Mouse (Mus musculus): ENCODE data around the gene Rap1a. TPM values are rescaled to one million over a fixed set of nuclear protein-coding genes. Genes with fewer than 3 reads are reported as not detected.

Gene Rap1a
- total RNA-seq, 2 experiments from 2014 or later, result 63.7 to 64.7 TPM

GRCm38 (mm10) chr3:105721681-105722201, 79.4 kb downstream of the Rap1a start:
- no peak for DNase-seq (ENCODE audit: extremely low spot score in 1 of 2, low spot score in 2 of 2)
- no peak for TF ChIP-seq CTCF (IDR thresholded peaks at IDR 0.05)
- no peak overlapping the region for H3K27ac ChIP-seq
- H3K4me3 ChIP-seq, result no peak overlapping the region
- intact Hi-C loops (cut with DNase I), result loop anchor here (10.0 kb wide), 1 partner anchor 647 kb away; no protein-coding TSS in a partner anchor

DNA sequence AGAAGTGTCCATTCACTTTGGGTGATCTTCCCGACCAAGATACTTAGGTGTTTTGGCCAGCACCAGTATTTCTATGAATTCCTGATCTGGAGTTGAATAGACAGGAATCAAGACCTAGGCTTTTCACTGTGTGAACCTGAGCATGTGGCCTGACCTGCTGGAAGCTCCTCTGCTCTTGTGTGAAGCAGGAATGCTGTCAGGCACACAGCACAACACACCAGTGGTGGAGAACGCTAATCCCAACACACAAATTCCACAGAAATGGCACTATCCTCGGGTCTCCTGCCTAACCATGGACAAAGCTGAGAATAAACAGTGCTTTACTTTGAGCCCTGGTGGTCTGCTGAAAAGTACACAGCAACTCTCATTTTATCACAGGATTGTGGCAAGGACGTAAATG, 80.6 kb downstream of the Rap1a start:
- intact Hi-C loops (cut with DNase I), result loop anchor here (10.0 kb wide), 1 partner anchor 646 kb away; no protein-coding TSS in a partner anchor
- H3K27ac ChIP-seq, result peak overlapping the region; percentile 42; the same call in 1 of the 2 replicates
- no peak for DNase-seq (ENCODE audit: extremely low spot score in 1 of 2, low spot score in 2 of 2)

DNA sequence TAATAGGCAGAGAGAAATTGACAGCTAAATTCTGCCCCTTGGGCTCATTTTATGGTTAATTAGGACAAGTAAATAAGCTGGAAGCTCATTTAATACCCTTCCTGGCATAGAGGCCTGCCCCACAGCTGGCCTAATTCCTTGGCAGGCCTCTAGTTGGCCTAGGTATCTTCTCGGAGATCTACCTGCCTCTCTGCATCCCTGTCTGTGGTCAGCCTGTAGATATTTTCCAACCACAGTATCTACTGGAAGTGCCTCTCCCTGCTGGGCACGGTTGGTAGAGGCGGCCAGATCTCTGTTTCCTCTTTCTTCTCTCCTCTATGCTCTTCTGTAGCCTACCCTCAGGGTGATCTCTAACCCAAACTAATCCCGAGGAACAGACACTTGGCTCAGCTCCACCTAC, 81.2 kb downstream of the Rap1a start:
- H3K27ac ChIP-seq, result 0 out of 2 replicates have a peak overlapping the region, but pooled peaks have one; percentile 42
- DNase-seq (ENCODE audit: extremely low spot score in 1 of 2, low spot score in 2 of 2), result no peak
- intact Hi-C loops (cut with DNase I), result loop anchor here (10.0 kb wide), 1 partner anchor 645 kb away; no protein-coding TSS in a partner anchor
- peak; percentile 4; the same call in 1 of the 2 replicates for TF ChIP-seq CTCF (IDR thresholded peaks at IDR 0.05)
- H3K4me3 ChIP-seq, result no peak overlapping the region

More for the DNA sequence above, 80.6 kb downstream of the Rap1a start:
- H3K4me3 ChIP-seq, result no peak overlapping the region
- TF ChIP-seq CTCF (IDR thresholded peaks at IDR 0.05), result no peak

DNA sequence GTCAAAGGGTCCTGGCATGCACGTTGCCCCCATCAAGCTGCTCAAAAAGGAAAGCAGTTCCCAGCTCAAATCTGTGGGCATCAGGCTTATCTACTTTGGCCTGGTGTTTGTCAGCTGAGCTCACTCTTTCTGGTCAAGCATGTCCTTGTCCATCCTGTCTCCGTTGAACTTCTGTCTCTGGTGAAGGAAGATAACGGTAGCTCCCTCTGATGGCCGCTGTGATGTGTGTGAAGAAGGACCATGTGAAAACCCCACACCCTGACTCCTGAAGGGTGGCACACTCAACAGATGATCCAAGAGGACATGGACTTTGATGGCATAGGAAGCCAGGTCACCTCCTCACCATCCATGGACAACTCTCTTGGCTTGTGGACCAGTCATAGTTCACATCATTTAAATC, 82.4 kb downstream of the Rap1a start:
- H3K27ac ChIP-seq, result no peak overlapping the region
- intact Hi-C loops (cut with DNase I), result no loop called here
- TF ChIP-seq CTCF (IDR thresholded peaks at IDR 0.05), result peak; percentile 5
- no peak overlapping the region for H3K4me3 ChIP-seq
- peak in 1 of 2 experiments; percentile 23 for DNase-seq (ENCODE audit: extremely low spot score in 1 of 2, low spot score in 2 of 2)

DNA sequence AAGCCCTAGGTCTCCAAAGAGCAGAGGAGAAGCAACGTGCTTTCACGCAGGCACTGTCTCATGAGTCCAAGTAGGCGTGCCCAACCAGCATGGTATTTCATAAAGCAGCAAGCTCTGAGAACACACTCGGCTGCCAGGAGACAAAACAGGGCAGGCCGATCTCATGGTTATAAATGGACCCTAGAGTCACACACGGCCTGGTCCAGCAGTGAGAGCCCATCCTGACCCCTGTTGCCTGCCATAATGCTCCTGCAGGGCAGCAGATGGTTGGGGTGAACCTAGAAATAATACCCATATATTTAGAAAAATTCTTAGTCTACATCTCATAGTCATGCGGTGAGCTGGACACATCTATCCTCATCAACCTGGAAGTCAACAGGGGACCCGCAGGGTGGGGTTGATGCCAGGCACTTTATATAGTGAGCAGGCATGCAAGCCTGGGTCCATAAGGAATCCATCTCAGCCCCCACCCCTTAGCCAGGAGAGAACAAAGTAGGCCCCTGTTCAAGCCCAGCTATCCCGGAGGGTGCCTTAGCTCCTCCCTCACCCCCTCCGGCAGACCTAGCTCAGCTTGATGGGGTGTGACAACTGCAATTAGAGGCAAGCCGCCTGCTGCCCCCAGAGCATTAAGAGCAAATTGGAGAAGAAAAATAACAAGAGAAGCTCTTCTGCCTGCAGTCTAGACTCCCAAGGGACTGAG, 83.1 kb downstream of the Rap1a start:
- peak in 1 of 2 experiments; percentile 25 for DNase-seq (ENCODE audit: extremely low spot score in 1 of 2, low spot score in 2 of 2)
- TF ChIP-seq CTCF (IDR thresholded peaks at IDR 0.05), result no peak
- H3K27ac ChIP-seq, result no peak overlapping the region; the same call in 1 of the 2 replicates
- intact Hi-C loops (cut with DNase I), result no loop called here
- H3K4me3 ChIP-seq, result no peak overlapping the region

DNA sequence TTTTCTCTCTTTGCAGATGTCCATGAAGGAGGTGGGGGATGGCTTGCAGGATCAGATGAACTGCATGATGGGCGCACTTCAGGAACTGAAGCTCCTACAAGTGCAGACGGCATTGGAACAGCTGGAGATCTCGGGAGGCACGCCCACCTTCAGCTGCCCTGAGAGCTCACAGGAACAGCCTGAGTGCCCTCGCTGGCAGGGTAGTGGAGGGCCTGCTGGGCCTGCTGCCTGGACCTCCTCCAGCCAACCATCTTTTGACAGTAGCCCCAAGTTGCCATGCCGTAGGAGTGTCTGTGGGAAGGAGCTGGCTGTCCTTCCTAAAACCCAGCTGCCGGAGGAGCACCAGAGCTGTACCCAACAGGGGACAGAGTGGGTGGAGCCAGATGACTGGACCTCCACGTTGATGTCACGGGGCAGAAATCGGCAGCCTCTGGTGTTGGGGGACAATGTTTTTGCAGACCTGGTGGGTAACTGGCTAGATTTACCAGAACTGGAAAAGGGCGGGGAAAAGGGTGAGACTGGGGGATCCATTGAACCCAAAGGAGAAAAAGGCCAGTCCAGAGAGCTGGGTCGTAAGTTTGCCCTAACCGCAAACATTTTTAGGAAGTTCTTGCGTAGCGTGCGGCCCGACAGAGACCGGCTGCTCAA, 84.7 kb downstream of the Rap1a start:
- DNase-seq (ENCODE audit: extremely low spot score in 1 of 2, low spot score in 2 of 2), result peak; percentile 17 to 55
- intact Hi-C loops (cut with DNase I), result loop anchor here (1.0 kb wide), 1 partner anchor 11 kb away; no protein-coding TSS in a partner anchor
- no peak for TF ChIP-seq CTCF (IDR thresholded peaks at IDR 0.05)
- H3K27ac ChIP-seq, result peak overlapping the region; percentile 57
- no peak overlapping the region for H3K4me3 ChIP-seq

GRCm38 (mm10) chr3:105714820-105715167, 86.3 kb downstream of the Rap1a start:
- TF ChIP-seq CTCF (IDR thresholded peaks at IDR 0.05), result no peak
- DNase-seq (ENCODE audit: extremely low spot score in 1 of 2, low spot score in 2 of 2), result no peak
- Histone ChIP-seq H3K27ac (no peak overlapping the region), H3K4me3 (no peak overlapping the region)
- intact Hi-C loops (cut with DNase I), result no loop called here

DNA sequence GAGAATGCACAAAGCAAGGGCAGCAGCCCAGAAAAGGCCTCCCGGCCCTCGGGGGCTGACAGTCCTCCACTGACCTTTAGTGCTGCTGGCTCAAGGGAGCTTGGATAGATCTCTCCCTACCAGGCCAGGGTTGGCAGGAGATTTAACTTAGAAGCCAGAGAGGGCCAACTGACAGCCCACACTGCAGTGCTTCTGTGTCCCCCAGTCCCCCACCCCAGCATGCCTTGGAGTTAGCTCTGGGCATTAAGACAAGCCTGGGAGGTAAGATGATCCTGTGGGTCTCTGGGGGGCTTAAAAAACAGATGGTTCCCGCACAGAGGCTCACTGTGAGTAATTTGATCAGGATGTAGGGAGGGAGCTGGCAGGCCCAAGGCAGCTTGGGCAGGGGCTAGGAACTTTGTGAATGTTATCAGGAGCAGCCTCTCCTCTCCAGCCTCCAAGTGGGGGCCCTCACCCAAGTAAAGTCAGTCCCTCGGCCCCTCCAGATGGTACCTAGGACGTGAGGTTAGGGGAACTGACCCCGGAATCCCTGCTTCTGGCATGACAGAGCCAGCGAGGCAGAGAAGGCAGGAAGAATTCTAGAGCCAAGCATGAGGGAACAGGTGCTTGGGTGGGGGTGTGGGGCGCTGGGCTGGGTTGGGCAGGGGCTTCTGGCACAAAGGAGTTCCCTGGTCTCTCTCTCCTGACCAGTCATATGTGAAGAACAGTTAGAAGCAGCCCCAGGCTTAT, 86.9 kb downstream of the Rap1a start:
- Histone ChIP-seq H3K27ac (peak overlapping the region; percentile 54), H3K4me3 (no peak overlapping the region)
- no peak for DNase-seq (ENCODE audit: extremely low spot score in 1 of 2, low spot score in 2 of 2)
- intact Hi-C loops (cut with DNase I), result no loop called here
- no peak for TF ChIP-seq CTCF (IDR thresholded peaks at IDR 0.05)

DNA sequence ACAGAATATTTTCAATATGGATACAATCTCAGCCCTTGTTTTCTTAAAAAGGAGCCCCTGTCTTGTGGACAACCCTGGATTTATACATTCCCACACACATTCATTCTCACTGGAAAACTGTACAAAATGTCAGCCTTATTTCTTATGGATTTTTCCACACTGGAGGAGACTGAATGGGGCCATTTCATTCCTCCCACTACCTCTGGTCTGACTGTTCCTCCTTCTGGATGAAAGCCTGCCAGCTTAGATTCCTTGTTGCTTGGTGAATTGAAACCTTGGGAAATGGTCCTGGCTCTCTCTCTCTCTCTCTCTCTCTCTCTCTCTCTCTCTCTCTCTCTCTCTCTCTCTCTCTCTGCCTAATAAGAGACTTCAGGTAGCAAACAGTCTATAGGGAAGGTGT, 88.3 kb downstream of the Rap1a start:
- Histone ChIP-seq H3K27ac (no peak overlapping the region), H3K4me3 (no peak overlapping the region)
- no peak for DNase-seq (ENCODE audit: extremely low spot score in 1 of 2, low spot score in 2 of 2)
- TF ChIP-seq CTCF (IDR thresholded peaks at IDR 0.05), result no peak
- intact Hi-C loops (cut with DNase I), result no loop called here

DNA sequence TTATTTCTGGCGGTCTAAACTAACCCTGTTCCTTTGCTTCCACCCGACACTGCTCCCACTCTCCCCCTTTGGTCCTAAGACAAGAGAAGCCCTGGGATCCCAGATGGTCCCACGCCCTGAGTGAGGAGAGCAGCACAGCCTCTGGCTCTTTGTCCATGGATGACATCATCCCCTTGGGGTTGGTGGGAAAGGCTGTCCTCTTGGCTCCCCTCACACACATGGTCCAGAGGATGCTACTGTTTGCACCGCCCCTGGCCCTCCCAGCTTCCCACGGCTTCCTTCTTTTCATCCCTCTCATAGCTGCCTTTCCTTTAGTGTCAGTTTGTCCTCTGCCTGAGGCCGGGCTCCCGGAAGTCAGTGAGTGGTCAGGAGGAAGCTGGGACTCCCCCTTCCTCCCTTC, 89.4 kb downstream of the Rap1a start:
- intact Hi-C loops (cut with DNase I), result no loop called here
- no peak for DNase-seq (ENCODE audit: extremely low spot score in 1 of 2, low spot score in 2 of 2)
- H3K4me3 ChIP-seq, result no peak overlapping the region
- TF ChIP-seq CTCF (IDR thresholded peaks at IDR 0.05), result no peak
- H3K27ac ChIP-seq, result peak overlapping the region; percentile 57

DNA sequence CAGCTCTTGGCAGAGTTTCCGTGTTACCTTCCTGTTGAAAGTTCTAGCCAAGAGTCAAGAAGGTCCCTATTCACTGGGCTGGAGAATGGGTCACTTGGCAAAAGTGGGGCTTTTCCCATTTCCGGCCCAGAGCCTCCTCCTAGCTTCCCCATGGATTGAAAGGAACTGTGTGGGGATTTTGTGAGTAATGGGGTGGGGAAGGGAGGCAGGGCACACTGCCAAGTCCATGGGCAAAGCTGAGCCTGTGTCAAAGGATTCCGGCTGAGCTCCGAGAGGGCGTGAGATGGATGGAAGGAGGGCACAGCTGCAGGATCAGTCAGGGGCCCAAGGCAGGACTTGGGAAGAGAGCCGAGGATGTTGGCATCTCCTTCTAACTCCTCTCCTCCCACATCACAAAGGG, 90.9 kb downstream of the Rap1a start:
- peak in 1 of 2 experiments; percentile 52 for DNase-seq (ENCODE audit: extremely low spot score in 1 of 2, low spot score in 2 of 2)
- Histone ChIP-seq H3K4me3 (peak overlapping the region; percentile 17), H3K27ac (peak overlapping the region; percentile 48)
- no peak for TF ChIP-seq CTCF (IDR thresholded peaks at IDR 0.05)
- intact Hi-C loops (cut with DNase I), result no loop called here

DNA sequence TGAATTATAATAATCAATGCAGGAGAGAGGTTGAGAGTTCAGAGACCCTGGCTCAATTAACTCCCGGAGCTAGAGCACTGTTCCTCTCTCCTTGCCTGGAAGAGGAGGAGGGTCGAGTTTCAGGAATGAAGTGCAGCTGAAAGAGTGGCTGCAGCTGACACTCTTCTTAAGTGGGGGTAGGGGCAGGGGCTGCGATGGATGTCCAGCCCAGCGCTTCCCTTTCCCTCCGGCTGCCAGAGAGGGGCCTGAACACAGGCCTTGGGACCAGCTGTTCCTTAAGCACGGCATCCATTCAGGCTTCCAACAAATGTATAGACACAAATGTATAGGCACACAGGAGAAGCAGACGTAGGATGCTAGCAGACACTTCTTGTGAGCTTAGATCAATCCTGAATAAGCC, 93.5 kb downstream of the Rap1a start:
- no peak for DNase-seq (ENCODE audit: extremely low spot score in 1 of 2, low spot score in 2 of 2)
- TF ChIP-seq CTCF (IDR thresholded peaks at IDR 0.05), result no peak
- Histone ChIP-seq H3K4me3 (peak overlapping the region; percentile 71), H3K27ac (peak overlapping the region; percentile 95)
- intact Hi-C loops (cut with DNase I), result no loop called here

All from left cerebral cortex, adult 2 months (tissue).